Mouse (Mus musculus) macrophage (primary cell): Measurements from ENCODE around the gene B9d2. TPM values are rescaled to one million over a fixed set of nuclear protein-coding genes. Genes with fewer than 3 reads are reported as not detected.

Source experiments
- H3K27ac ChIP-seq: fragments of 350-480 bp; formaldehyde crosslinking; 2 replicates; pipeline ENCODE4 v1.9.0; 2021
- H3K36me3 ChIP-seq: fragments of 350-480 bp; formaldehyde crosslinking; 2 replicates; pipeline ENCODE4 v1.9.0; 2021; ENCODE audit errors: inconsistent target
- H3K4me3 ChIP-seq: fragments of 350-480 bp; formaldehyde crosslinking; 2 replicates; pipeline ENCODE4 v1.9.0; 2021; ENCODE audit errors: inconsistent target
- H3K79me2 ChIP-seq: fragments of 350-480 bp; formaldehyde crosslinking; 2 replicates; pipeline ENCODE4 v1.9.0; 2021; ENCODE audit errors: inconsistent target
- WGBS: methylation state at CpG from one replicate; pipeline ENCODE4 v1.1.7; 2026; ENCODE audit warnings: inconsistent platforms; ENCODE audit not compliant: missing documents; 5-methylcytosine and 5-hydroxymethylcytosine counted together
- polyA plus RNA-seq: library from polyadenylated mRNA; stranded (reverse); fragments of 250-400 nt; gene quantifications from 3 replicates; pipeline ENCODE4 v1.2.4, GENCODE M21; 2018; ENCODE audit warnings: inconsistent platforms

The B9d2 gene
- polyA plus RNA-seq, 1 experiment from 2014 or later, result 6.8 TPM

DNA sequence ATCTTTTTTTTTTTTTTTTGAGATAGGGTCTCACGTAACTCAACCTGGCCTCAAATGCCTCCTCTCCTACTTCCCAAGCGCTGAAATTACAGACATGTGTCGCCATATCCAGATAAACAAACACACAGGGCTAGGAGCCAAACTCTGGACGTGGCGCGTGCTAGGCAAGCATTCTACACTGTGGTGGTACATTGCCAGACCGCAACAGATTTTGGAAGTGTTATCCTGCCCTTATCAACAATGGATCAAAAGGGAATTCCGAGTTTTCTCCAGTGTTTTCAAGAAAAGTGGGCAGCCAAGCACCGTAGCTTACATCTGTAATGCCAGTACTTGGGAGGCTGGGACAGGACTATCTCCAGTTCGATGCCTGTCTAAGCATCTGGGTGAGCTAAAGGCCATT is 22.8 kb upstream of the B9d2 start:
- peak overlapping the region; percentile 93 for H3K4me3 ChIP-seq

GRCm38 (mm10) chr7:25658657-25659472 is 21.7 kb upstream of the B9d2 start, which contains the start of the genes Bckdha and Exosc5:
TSS of gene Bckdha (minus strand) at chr7:25658981.
TSS of gene Exosc5 (plus strand) at chr7:25659164.
- H3K36me3 ChIP-seq, result no peaks in the 10 kb centered on the region; the same call in 1 of the 2 replicates
- peak within 1 kb of the TSS; percentile 93 for H3K4me3 ChIP-seq
- peak within 1 kb of the TSS; percentile 97 for H3K27ac ChIP-seq
- H3K79me2 ChIP-seq, result peaks cover 76% of the 10 kb centered on the region; the same call in 1 of the 2 replicates
- 0% methylated on average over 50 of the region's 50 CpGs for WGBS

More for the DNA sequence above, 22.8 kb upstream of the B9d2 start:
- Histone ChIP-seq H3K36me3 (no peaks in the 10 kb centered on the region; the same call in 1 of the 2 replicates), H3K27ac (0 out of 2 replicates have a peak overlapping the region, but pooled peaks have one; percentile 97), H3K79me2 (peaks cover 72% of the 10 kb centered on the region; the same call in 1 of the 2 replicates)
- 31% methylated on average over 9 of the region's 10 CpGs for WGBS

DNA sequence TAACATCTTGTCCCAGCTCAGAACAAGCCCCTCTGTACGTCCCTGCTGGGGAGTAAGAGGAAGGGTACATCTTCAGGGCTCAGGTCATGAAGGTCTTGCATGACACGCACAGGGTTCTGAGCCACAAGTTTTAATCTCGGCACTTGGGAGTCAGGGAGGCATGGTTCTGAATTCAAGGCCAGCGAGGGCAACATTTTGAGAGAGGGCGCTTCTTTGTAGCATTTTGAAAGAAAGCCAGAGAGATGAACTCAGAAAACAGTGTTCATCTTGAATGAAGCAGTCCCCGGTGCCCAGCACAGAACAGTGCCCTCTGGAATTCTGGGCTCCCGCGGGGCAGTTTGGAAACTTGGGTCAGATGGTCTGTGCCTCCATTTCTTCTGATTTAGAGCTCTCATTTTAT is 14.2 kb upstream of the B9d2 start:
- 99% methylated on average over 8 of the region's 8 CpGs for WGBS
- Histone ChIP-seq H3K27ac (no peak overlapping the region), H3K4me3 (no peak overlapping the region), H3K36me3 (peaks cover 11% of the 10 kb centered on the region; the same call in 1 of the 2 replicates), H3K79me2 (peaks cover 17% of the 10 kb centered on the region; the same call in 1 of the 2 replicates)

DNA sequence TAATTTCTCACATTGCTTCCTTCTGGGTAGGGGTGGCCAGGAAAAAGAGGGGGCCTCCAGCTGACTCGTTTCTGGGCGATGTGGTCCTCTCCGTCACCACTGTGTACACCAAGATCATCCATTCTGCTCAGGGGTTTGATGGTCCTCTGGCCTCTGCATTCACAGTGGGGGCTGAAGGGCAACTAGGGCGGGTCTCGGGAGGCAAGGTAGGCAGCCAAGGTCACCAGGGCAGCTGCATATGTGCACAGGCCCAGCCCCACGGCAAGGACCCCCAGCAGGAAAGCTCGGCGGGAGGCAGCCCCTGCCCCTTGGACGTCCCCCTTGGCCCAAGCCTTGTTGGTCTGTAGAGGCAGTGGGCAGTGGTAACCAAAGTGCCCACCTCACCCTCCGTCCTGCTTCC is 11.4 kb upstream of the B9d2 start:
- WGBS, result 94% methylated on average over 7 of the region's 10 CpGs
- peaks cover 11% of the 10 kb centered on the region; the same call in 1 of the 2 replicates for H3K36me3 ChIP-seq

GRCm38 (mm10) chr7:25669631-25670030 is 10.9 kb upstream of the B9d2 start:
- H3K36me3 ChIP-seq, result peaks cover 11% of the 10 kb centered on the region; the same call in 1 of the 2 replicates
- 88% methylated on average over 9 of the region's 9 CpGs for WGBS
- H3K79me2 ChIP-seq, result no peaks in the 10 kb centered on the region
- no peak overlapping the region for H3K27ac ChIP-seq
- H3K4me3 ChIP-seq, result no peak overlapping the region

More for the DNA sequence above, 11.4 kb upstream of the B9d2 start:
- H3K27ac ChIP-seq, result no peak overlapping the region
- H3K4me3 ChIP-seq, result no peak overlapping the region
- no peaks in the 10 kb centered on the region for H3K79me2 ChIP-seq

DNA sequence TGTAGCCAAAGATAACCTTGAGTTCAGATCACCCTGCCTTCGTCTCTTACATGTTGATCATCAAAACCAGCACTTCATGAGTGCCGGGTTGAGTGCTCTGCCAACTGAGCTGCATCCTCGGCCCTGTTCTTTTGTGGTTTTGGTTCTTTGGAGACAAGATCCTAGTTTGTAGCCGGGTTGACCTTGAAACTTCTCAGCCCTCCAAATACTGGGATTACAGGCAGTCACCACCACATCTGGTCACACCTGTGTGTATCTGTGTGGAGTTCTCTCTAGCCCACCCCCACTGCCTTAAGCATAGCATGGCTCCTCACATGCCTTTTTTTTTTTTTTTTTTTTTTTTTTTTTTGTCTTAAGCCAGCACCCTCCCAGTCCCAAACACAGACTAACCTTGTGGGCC is 10.5 kb upstream of the B9d2 start:
- WGBS, result 91% methylated on average over 4 of the region's 4 CpGs
- peaks cover 11% of the 10 kb centered on the region; the same call in 1 of the 2 replicates for H3K36me3 ChIP-seq
- H3K4me3 ChIP-seq, result no peak overlapping the region
- H3K79me2 ChIP-seq, result no peaks in the 10 kb centered on the region
- H3K27ac ChIP-seq, result no peak overlapping the region

GRCm38 (mm10) chr7:25671686-25672085 is 8.9 kb upstream of the B9d2 start:
- WGBS, result 78% methylated on average over 2 of the region's 2 CpGs
- peaks cover 11% of the 10 kb centered on the region; the same call in 1 of the 2 replicates for H3K36me3 ChIP-seq
- no peak overlapping the region for H3K4me3 ChIP-seq

DNA sequence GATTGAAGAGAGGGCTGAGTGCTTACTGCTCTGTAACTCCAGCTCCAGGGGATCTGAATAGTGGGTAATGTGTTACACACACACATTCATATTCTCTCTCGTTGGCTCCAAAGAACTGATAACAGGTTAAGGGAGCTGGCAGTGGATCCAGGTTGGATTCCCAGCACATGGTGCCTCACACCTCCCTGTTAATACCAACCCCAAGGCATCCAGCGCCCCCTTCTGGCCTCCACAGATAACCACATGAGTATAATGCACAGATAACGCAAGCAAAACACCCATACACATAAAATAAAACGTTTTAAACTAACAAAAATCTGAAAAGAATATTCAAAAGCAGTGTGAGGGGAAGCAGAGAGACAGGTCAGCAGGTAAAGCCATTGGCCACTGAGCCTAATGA is 8.1 kb upstream of the B9d2 start:
- WGBS, result 73% methylated on average over 4 of the region's 4 CpGs
- peaks cover 11% of the 10 kb centered on the region; the same call in 1 of the 2 replicates for H3K36me3 ChIP-seq
- no peaks in the 10 kb centered on the region for H3K79me2 ChIP-seq
- no peak overlapping the region for H3K4me3 ChIP-seq
- no peak overlapping the region for H3K27ac ChIP-seq

More at GRCm38 (mm10) chr7:25671686-25672085, 8.9 kb upstream of the B9d2 start:
- Histone ChIP-seq H3K27ac (no peak overlapping the region), H3K79me2 (no peaks in the 10 kb centered on the region)

GRCm38 (mm10) chr7:25674297-25674696 is 6.3 kb upstream of the B9d2 start:
- H3K27ac ChIP-seq, result no peak overlapping the region
- WGBS, result 20% methylated on average over 9 of the region's 9 CpGs

DNA sequence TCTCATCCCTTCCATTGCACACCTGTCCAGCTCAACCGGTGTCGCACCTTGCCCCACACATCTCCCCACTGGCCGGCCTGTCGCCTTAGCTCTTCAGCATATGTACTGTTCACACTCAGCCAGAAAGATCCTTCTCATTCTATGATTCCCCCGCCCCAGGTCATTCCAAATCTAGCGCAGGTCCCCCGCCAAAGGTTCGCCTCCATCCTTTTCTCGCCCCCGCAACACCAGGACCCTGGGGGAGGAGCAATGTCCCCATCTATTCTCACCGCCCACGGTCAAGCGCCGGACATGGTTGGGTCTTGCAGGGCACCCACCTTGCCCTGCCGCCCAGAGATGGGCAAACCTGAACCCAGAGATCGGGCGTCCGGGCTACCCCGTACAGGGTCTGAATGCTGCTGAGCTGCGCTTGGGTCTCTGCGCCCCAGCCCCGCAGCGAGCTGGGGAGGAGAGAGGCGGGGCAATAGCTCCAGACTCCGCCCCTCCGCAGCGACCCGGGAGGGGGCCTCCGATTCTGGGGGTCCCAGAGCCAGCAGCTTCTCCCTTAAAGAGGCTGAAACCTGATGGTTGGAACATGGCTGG is 5.8 kb upstream of the B9d2 start, which contains the start of gene Tmem91:
Gene Tmem91 (minus strand): TSS at position 448 of the 582 bp plus-strand sequence.
- 4% methylated on average over 29 of the region's 29 CpGs for WGBS
- Histone ChIP-seq H3K4me3 (no peak within 1 kb of the TSS), H3K79me2 (no peaks in the 10 kb centered on the region)

More at GRCm38 (mm10) chr7:25674297-25674696, 6.3 kb upstream of the B9d2 start:
- H3K79me2 ChIP-seq, result no peaks in the 10 kb centered on the region
- no peaks in the 10 kb centered on the region for H3K36me3 ChIP-seq
- H3K4me3 ChIP-seq, result no peak overlapping the region

DNA sequence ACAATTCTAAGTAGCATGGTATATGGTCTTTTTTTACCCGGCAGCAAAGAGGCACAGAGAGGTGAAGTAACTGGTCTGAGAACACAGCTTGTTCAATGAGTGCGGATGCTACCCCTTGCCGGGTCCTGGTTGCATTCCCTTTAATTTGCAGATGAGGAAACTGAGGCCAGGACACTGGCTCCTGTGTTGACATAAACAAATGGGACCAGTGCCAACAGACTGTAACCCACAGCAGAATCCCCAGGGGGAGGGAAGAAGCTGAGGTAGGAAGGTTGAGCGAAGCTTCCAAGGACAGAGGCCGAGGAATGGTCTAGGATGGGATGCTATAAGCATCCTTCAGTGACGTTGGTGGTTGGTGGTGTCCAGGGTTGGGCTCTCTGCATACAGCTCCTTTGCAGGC is 5.2 kb upstream of the B9d2 start:
- Histone ChIP-seq H3K36me3 (no peaks in the 10 kb centered on the region), H3K4me3 (no peak overlapping the region), H3K79me2 (no peaks in the 10 kb centered on the region), H3K27ac (no peak overlapping the region)
- WGBS, result 77% methylated on average over 6 of the region's 6 CpGs

More for the DNA sequence above, 5.8 kb upstream of the B9d2 start, which contains the start of gene Tmem91:
- Histone ChIP-seq H3K27ac (no peak within 1 kb of the TSS), H3K36me3 (no peaks in the 10 kb centered on the region)

- Histone ChIP-seq H3K4me3 (no peak overlapping the region), H3K27ac (no peak overlapping the region), H3K36me3 (no peaks in the 10 kb centered on the region), H3K79me2 (peaks cover under 1% of the 10 kb centered on the region; the same call in 1 of the 2 replicates)
- WGBS, result 94% methylated on average over 15 of the region's 15 CpGs
Measured at GRCm38 (mm10) chr7:25676085-25676781, 4.3 kb upstream of the B9d2 start.

DNA sequence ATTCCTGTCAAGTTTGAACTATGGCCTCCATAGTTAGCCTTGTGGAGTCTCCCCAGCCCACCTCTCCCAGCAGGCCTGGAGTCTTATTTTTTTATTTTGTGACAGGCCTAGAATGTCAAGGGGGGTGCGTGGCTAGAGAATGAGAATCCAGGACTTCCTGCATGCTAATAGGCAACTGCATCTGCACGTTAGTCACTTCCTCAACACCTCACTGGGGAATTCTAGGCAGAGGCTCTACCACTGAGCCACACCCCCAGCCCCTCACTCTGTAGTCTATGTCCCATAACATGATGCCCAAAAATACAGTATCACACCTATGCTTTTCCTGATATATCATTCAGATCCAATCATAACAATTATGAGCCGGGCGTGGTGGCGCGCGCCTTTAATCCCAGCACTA is 3.6 kb upstream of the B9d2 start:
- H3K36me3 ChIP-seq, result no peaks in the 10 kb centered on the region
- peaks cover 8% of the 10 kb centered on the region; the same call in 1 of the 2 replicates for H3K79me2 ChIP-seq
- no peak overlapping the region for H3K27ac ChIP-seq
- WGBS, result 94% methylated on average over 7 of the region's 7 CpGs
- no peak overlapping the region for H3K4me3 ChIP-seq

- Histone ChIP-seq H3K4me3 (peak overlapping the region; percentile 66), H3K36me3 (no peaks in the 10 kb centered on the region), H3K27ac (peak overlapping the region; percentile 93), H3K79me2 (peaks cover 15% of the 10 kb centered on the region; the same call in 1 of the 2 replicates)
- WGBS, result 0% methylated on average over 6 of the region's 6 CpGs
Measured at GRCm38 (mm10) chr7:25679971-25680370, 609 bp upstream of the B9d2 start.
